Mouse (Mus musculus) small intestine, adult 2 months (tissue): Measurements from ENCODE around the gene Coro1b.

ENCODE experiments used
- CTCF ChIP-seq: fragments of 200-500 bp; IDR thresholded peaks from 2 replicates; pipeline ENCODE4 v1.5.1; 2012; ENCODE audit warnings: low read depth, mild to moderate bottlenecking, control low read depth, inconsistent platforms, low read length, moderate library complexity, mixed read lengths; ENCODE audit not compliant: insufficient replicate concordance, insufficient read length; ENCODE audit errors: extremely low read depth
- POLR2A ChIP-seq: fragments of 200-500 bp; IDR thresholded peaks from 2 replicates; pipeline ENCODE4 v1.6.1; 2012; ENCODE audit warnings: low read depth, mild to moderate bottlenecking, control low read depth, inconsistent platforms, low read length, moderate library complexity

DNA sequence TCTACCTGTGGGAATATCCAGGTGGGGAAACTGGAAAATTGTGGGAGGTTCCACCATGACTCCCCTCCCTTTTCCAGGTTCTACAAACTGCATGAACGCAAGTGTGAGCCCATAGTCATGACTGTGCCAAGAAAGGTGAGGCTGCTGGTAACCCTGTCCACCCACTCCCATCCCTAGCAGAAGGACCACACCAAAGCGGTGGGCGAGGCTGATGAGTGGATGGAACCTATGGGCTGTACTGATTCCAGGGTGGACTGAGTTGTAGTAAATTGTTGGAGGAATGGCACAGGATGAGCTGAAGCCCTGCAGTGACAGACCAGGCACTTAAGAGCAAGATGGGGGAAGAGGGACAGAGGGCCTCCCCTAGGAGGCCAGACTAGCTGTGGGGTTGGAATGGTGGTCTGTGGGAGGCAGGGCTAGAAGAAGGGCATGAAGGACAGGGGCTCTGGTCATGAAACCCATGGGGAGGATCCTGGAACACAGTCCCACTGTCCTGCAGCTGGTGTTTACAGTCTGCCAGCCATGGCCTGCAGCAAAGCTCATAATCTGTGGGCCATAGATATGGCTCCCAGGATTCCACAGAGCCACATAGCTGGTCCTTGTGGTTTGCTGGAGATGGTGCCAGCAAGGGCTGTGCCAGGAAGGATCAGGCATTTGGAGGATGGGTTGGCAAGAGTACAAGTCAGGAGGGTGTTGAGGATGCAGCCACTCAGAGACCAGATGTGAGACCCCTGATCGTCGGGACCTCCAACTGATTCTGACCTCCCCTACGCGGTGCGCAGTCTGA lies 4.2 kb downstream of the Coro1b start:
- TF ChIP-seq CTCF (no peak), POLR2A (no peak)
